Mouse (Mus musculus): ENCODE measurements at regions not wholly inside any gene's neighbourhood (a gene's known extent, or its start where the extent isn't known, plus 50 kb on each side); places are given as distances from the start of the nearest gene placed in this dataset.
A peak's percentile ranks its signal among the peaks of the same experiment; 100 is the strongest.

GRCm38 (mm10) chr2:174848981-174849681 lies 88.7 kb downstream of the Edn3 start:
- Histone ChIP-seq H3K4me2 (no peak overlapping the region), H3K4me3 (replicated peaks) (no peak overlapping the region), H3K36me3 (no peaks in the 10 kb centered on the region), H3K9me3 (no peaks in the 10 kb centered on the region), H3K9ac (no peak overlapping the region), H3K27me3 (replicated peaks) (no peaks in the 10 kb centered on the region), H3K4me1 (peaks cover 4% of the 10 kb centered on the region; the same call in 1 of the 2 replicates), H3K27ac (peak overlapping the region; percentile 63)
- peak; percentile 63; the same call in 1 of the 2 replicates for ATAC-seq (ENCODE audit: insufficient read depth, low FRiP score, low read depth)
- WGBS: 34% methylated on average over 16 of the region's 16 CpGs

- no peaks in the 10 kb centered on the region for H3K36me3 ChIP-seq
- WGBS: 36% methylated on average over 16 of the region's 16 CpGs
- H3K27me3 ChIP-seq (replicated peaks): no peaks in the 10 kb centered on the region
- no peak for ATAC-seq (ENCODE audit: insufficient read depth, low FRiP score, low read depth)
- H3K4me3 ChIP-seq (replicated peaks): no peak overlapping the region
- H3K4me2 ChIP-seq: no peak overlapping the region
- peaks cover 4% of the 10 kb centered on the region; the same call in 1 of the 2 replicates for H3K4me1 ChIP-seq
- H3K9me3 ChIP-seq: no peaks in the 10 kb centered on the region
- no peak overlapping the region for H3K27ac ChIP-seq
- H3K9ac ChIP-seq: no peak overlapping the region
These were observed 90.4 kb downstream of the Edn3 start for GRCm38 (mm10) chr2:174850860-174851259.

- Histone ChIP-seq H3K9me3 (no peaks in the 10 kb centered on the region), H3K27me3 (replicated peaks) (no peaks in the 10 kb centered on the region), H3K9ac (no peak overlapping the region), H3K4me3 (replicated peaks) (no peak overlapping the region), H3K4me1 (peaks cover 7% of the 10 kb centered on the region; the same call in 1 of the 2 replicates), H3K4me2 (no peak overlapping the region), H3K27ac (peak overlapping the region; percentile 44; the same call in 1 of the 2 replicates), H3K36me3 (no peaks in the 10 kb centered on the region)
- ATAC-seq (ENCODE audit: insufficient read depth, low FRiP score, low read depth): peak; percentile 56; the same call in 1 of the 2 replicates
- WGBS: 15% methylated on average over 22 of the region's 22 CpGs
These were observed 91.3 kb downstream of the Edn3 start for GRCm38 (mm10) chr2:174851525-174852330.

- H3K4me3 ChIP-seq (replicated peaks): no peak overlapping the region
- H3K4me2 ChIP-seq: no peak overlapping the region
- H3K27ac ChIP-seq: no peak overlapping the region
- H3K27me3 ChIP-seq (replicated peaks): no peaks in the 10 kb centered on the region
- H3K9ac ChIP-seq: no peak overlapping the region
- no peaks in the 10 kb centered on the region for H3K36me3 ChIP-seq
- H3K4me1 ChIP-seq: peaks cover 19% of the 10 kb centered on the region
- no peaks in the 10 kb centered on the region for H3K9me3 ChIP-seq
- ATAC-seq (ENCODE audit: insufficient read depth, low FRiP score, low read depth): no peak
- 66% methylated on average over 8 of the region's 8 CpGs for WGBS
These were observed 93.4 kb downstream of the Edn3 start for GRCm38 (mm10) chr2:174853786-174854185.

GRCm38 (mm10) chr2:174855548-174855947 lies 95.1 kb downstream of the Edn3 start:
- H3K27ac ChIP-seq: no peak overlapping the region
- no peak overlapping the region for H3K4me3 ChIP-seq (replicated peaks)
- H3K4me1 ChIP-seq: peaks cover 20% of the 10 kb centered on the region
- no peak for ATAC-seq (ENCODE audit: insufficient read depth, low FRiP score, low read depth)
- H3K9ac ChIP-seq: no peak overlapping the region
- no peak overlapping the region for H3K4me2 ChIP-seq
- H3K36me3 ChIP-seq: no peaks in the 10 kb centered on the region
- WGBS: 65% methylated on average over 8 of the region's 8 CpGs
- no peaks in the 10 kb centered on the region for H3K27me3 ChIP-seq (replicated peaks)
- H3K9me3 ChIP-seq: no peaks in the 10 kb centered on the region

GRCm38 (mm10) chr2:174856135-174856534 lies 95.7 kb downstream of the Edn3 start:
- H3K9me3 ChIP-seq: no peaks in the 10 kb centered on the region
- H3K4me1 ChIP-seq: peaks cover 20% of the 10 kb centered on the region
- no peak overlapping the region for H3K27ac ChIP-seq
- H3K36me3 ChIP-seq: no peaks in the 10 kb centered on the region
- 86% methylated on average over 5 of the region's 5 CpGs for WGBS
- H3K9ac ChIP-seq: no peak overlapping the region
- H3K4me2 ChIP-seq: no peak overlapping the region
- H3K4me3 ChIP-seq (replicated peaks): no peak overlapping the region
- ATAC-seq (ENCODE audit: insufficient read depth, low FRiP score, low read depth): no peak
- no peaks in the 10 kb centered on the region for H3K27me3 ChIP-seq (replicated peaks)

GRCm38 (mm10) chr2:174858011-174858834 lies 97.8 kb downstream of the Edn3 start:
- WGBS: 16% methylated on average over 15 of the region's 15 CpGs
- peak; percentile 67 for ATAC-seq (ENCODE audit: insufficient read depth, low FRiP score, low read depth)
- Histone ChIP-seq H3K4me2 (no peak overlapping the region), H3K4me1 (peaks cover 20% of the 10 kb centered on the region), H3K9ac (no peak overlapping the region), H3K9me3 (no peaks in the 10 kb centered on the region), H3K4me3 (replicated peaks) (no peak overlapping the region), H3K27me3 (replicated peaks) (no peaks in the 10 kb centered on the region), H3K27ac (peak overlapping the region; percentile 89), H3K36me3 (no peaks in the 10 kb centered on the region)

- H3K36me3 ChIP-seq: no peaks in the 10 kb centered on the region
- H3K4me3 ChIP-seq (replicated peaks): no peak overlapping the region
- no peak overlapping the region for H3K4me2 ChIP-seq
- H3K27ac ChIP-seq: peak overlapping the region; percentile 89
- 23% methylated on average over 2 of the region's 2 CpGs for WGBS
- H3K27me3 ChIP-seq (replicated peaks): no peaks in the 10 kb centered on the region
- H3K4me1 ChIP-seq: peaks cover 20% of the 10 kb centered on the region
- ATAC-seq (ENCODE audit: insufficient read depth, low FRiP score, low read depth): peak; percentile 56
- H3K9ac ChIP-seq: no peak overlapping the region
- H3K9me3 ChIP-seq: no peaks in the 10 kb centered on the region
These were observed 98.4 kb downstream of the Edn3 start for GRCm38 (mm10) chr2:174858835-174859215.

- Histone ChIP-seq H3K4me2 (no peak overlapping the region), H3K36me3 (no peaks in the 10 kb centered on the region), H3K9me3 (no peaks in the 10 kb centered on the region), H3K27me3 (replicated peaks) (no peaks in the 10 kb centered on the region), H3K4me3 (replicated peaks) (no peak overlapping the region), H3K9ac (no peak overlapping the region), H3K4me1 (peaks cover 20% of the 10 kb centered on the region), H3K27ac (peak overlapping the region; percentile 89)
- 42% methylated on average over 7 of the region's 7 CpGs for WGBS
- no peak for ATAC-seq (ENCODE audit: insufficient read depth, low FRiP score, low read depth)
These were observed 99.1 kb downstream of the Edn3 start for GRCm38 (mm10) chr2:174859533-174859932.

GRCm38 (mm10) chr2:174864657-174865056 lies 104.2 kb downstream of the Edn3 start:
- no peak overlapping the region for H3K4me3 ChIP-seq (replicated peaks)
- H3K4me2 ChIP-seq: no peak overlapping the region
- WGBS: 48% methylated on average over 3 of the region's 3 CpGs
- H3K9me3 ChIP-seq: no peaks in the 10 kb centered on the region
- H3K27ac ChIP-seq: peak overlapping the region; percentile 72; the same call in 1 of the 2 replicates
- no peak overlapping the region for H3K9ac ChIP-seq
- H3K36me3 ChIP-seq: no peaks in the 10 kb centered on the region
- no peaks in the 10 kb centered on the region for H3K27me3 ChIP-seq (replicated peaks)
- ATAC-seq (ENCODE audit: insufficient read depth, low FRiP score, low read depth): no peak
- peaks cover 10% of the 10 kb centered on the region; the same call in 1 of the 2 replicates for H3K4me1 ChIP-seq

- H3K27ac ChIP-seq: peak overlapping the region; percentile 62
- no peak for ATAC-seq (ENCODE audit: insufficient read depth, low FRiP score, low read depth)
- peaks cover 10% of the 10 kb centered on the region; the same call in 1 of the 2 replicates for H3K4me1 ChIP-seq
- WGBS: 48% methylated on average over 8 of the region's 8 CpGs
- no peak overlapping the region for H3K4me2 ChIP-seq
- no peaks in the 10 kb centered on the region for H3K27me3 ChIP-seq (replicated peaks)
- H3K9ac ChIP-seq: no peak overlapping the region
- no peaks in the 10 kb centered on the region for H3K36me3 ChIP-seq
- H3K9me3 ChIP-seq: no peaks in the 10 kb centered on the region
- no peak overlapping the region for H3K4me3 ChIP-seq (replicated peaks)
These were observed 106.1 kb downstream of the Edn3 start for GRCm38 (mm10) chr2:174866546-174866945.

Data from stomach, embryonic 15.5 days (tissue).